Mouse (Mus musculus) intestine, postnatal 0 days (tissue): ENCODE measurements around the gene Zfand3. TPM values are rescaled to one million over a fixed set of nuclear protein-coding genes. Genes with fewer than 3 reads are reported as not detected.

Experiments used
- ATAC-seq: fragments of 200-750 bp; cut with Nextera tagmentation; 2 replicates; pipeline ENCODE4 v1.8.0; 2017; ENCODE audit warnings: mild to moderate bottlenecking, moderate TSS enrichment, moderate library complexity
- H3K27ac ChIP-seq: fragments of 300-500 bp; sonication (generic); 2 replicates; pipeline ENCODE4 v1.5.1; 2014; ENCODE audit warnings: mild to moderate bottlenecking, low read depth, low read length, moderate library complexity
- H3K27me3 ChIP-seq: fragments of 300-500 bp; sonication (generic); replicated peaks from 2 replicates; pipeline ENCODE4 v1.6.1; 2014; ENCODE audit warnings: low read length, mixed read lengths; ENCODE audit not compliant: control insufficient read depth, insufficient read depth
- H3K36me3 ChIP-seq: fragments of 300-500 bp; sonication (generic); 2 replicates; pipeline ENCODE4 v1.6.1; 2014; ENCODE audit warnings: mild to moderate bottlenecking, moderate library complexity; ENCODE audit not compliant: control insufficient read depth, insufficient read depth
- H3K4me1 ChIP-seq: fragments of 300-500 bp; sonication (generic); replicated peaks from 2 replicates; pipeline ENCODE4 v1.6.1; 2014; ENCODE audit warnings: antibody characterized with exemption, low read length, mixed read lengths; ENCODE audit not compliant: control insufficient read depth, insufficient read depth
- H3K4me2 ChIP-seq: fragments of 300-500 bp; sonication (generic); replicated peaks from 2 replicates; pipeline ENCODE4 v1.6.1; 2014; ENCODE audit warnings: low read depth, mild to moderate bottlenecking, moderate library complexity
- H3K4me3 ChIP-seq: fragments of 300-500 bp; sonication (generic); 2 replicates; pipeline ENCODE4 v1.5.1; 2014; ENCODE audit warnings: low read depth, low read length
- H3K9ac ChIP-seq: fragments of 300-500 bp; sonication (generic); 2 replicates; pipeline ENCODE4 v1.6.1; 2014; ENCODE audit warnings: mild to moderate bottlenecking, low read depth, low read length
- H3K9me3 ChIP-seq: fragments of 300-500 bp; sonication (generic); 2 replicates; pipeline ENCODE4 v1.6.1; 2016; ENCODE audit warnings: mixed run types; ENCODE audit not compliant: control insufficient read depth
- CTCF ChIP-seq: sonication (generic); IDR thresholded peaks from 2 replicates; pipeline ENCODE4 v1.5.1; 2016; ENCODE audit warnings: low read depth, mild to moderate bottlenecking, control low read depth, antibody characterized with exemption, moderate library complexity
- WGBS: fragments of 180-500 bp; shearing (Covaris S2); extraction: QIAGEN DNeasy Blood & Tissue Kit; methylation state at CpG from one replicate; pipeline ENCODE4 v1.1.7; 2014; 5-methylcytosine and 5-hydroxymethylcytosine counted together
- polyA plus RNA-seq: library from polyadenylated mRNA; unstranded; fragments of >200 nt; fragmentation: Nextera tagmentation; extraction: Ambion mirVana; gene quantifications from 2 replicates; pipeline ENCODE4 v1.2.1, GENCODE M21; 2015

The Zfand3 gene
- polyA plus RNA-seq, 1 experiment from 2014 or later: 38.0 TPM

DNA sequence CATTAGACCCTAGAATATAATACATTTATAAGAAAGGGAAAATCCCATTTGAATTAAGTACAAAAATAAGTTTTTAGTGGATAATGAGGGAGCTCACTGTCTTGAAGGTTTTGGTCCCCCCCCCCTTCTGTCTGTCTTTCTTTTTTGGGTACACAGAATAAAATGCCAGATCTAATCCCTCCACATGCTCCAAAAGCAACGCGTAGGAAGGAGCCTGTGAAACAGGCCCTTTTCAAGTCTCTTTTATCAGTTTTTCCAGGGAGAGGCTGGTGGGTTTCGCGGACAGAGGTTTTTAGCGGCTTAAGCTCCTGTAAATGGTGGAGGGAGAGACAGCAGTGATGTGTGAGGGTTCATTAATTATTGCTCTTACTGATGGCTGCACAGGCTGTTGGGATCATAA is 183.0 kb downstream of the Zfand3 start:
- no peaks in the 10 kb centered on the region for H3K27me3 ChIP-seq
- no peaks in the 10 kb centered on the region for H3K4me1 ChIP-seq
- H3K9ac ChIP-seq: no peak overlapping the region
- H3K9me3 ChIP-seq: no peaks in the 10 kb centered on the region
- 53% methylated on average over 5 of the region's 5 CpGs for WGBS
- no peak for TF ChIP-seq CTCF
- no peak overlapping the region for H3K27ac ChIP-seq
- no peak overlapping the region for H3K4me3 ChIP-seq
- H3K4me2 ChIP-seq: no peak overlapping the region
- H3K36me3 ChIP-seq: peaks cover 7% of the 10 kb centered on the region; the same call in 1 of the 2 replicates
- no peak for ATAC-seq

DNA sequence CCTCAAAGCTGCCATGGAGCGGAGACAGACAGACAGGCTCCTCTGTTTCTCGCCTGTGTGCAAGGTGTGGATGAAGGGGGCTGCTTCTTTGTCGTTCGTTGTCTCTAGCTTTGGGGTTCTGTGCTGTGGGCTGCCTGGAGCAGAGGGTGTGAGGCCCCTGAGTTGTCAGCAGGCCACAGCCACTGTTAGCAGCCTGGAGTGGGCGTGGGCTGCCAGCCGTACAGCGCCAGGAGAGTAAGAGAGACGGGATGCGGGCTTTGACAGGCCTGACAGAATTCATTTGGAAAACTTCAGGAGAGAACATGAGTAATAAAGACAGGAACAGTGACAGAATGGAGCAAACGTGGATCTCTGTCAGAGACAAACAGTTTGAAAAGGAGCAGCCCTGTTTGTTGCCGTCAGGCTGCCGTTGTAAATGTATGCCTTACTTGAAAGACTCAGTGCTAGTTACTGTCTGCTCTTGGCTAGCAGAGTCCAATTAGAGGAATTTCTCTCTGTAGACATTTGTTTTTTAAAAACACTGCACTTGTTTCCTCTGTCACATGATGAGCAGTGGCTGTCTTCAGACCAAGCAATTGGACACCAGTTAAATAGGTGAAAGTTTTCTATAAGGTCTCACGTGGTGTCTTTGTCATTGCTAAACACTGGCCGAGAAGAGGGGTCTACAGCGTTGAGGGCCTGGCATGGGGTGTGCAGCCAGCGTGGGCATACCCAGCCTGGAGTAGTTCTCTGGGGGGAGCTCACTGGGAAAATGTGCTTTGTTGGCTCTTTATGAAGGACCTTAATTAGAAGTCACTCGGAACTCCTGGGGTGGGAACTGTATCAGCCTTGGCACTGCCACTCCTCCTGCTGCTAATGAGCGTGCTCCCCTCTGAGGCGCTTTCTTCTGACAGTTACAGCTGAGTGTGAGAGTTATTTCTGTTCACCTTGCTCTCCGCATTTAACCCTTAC is 183.8 kb downstream of the Zfand3 start:
- no peak overlapping the region for H3K4me2 ChIP-seq
- no peaks in the 10 kb centered on the region for H3K4me1 ChIP-seq
- TF ChIP-seq CTCF: no peak
- 47% methylated on average over 20 of the region's 20 CpGs for WGBS
- H3K9ac ChIP-seq: no peak overlapping the region
- no peak for ATAC-seq
- no peak overlapping the region for H3K27ac ChIP-seq
- no peaks in the 10 kb centered on the region for H3K9me3 ChIP-seq
- H3K36me3 ChIP-seq: peaks cover 14% of the 10 kb centered on the region; the same call in 1 of the 2 replicates
- H3K27me3 ChIP-seq: no peaks in the 10 kb centered on the region
- H3K4me3 ChIP-seq: no peak overlapping the region

DNA sequence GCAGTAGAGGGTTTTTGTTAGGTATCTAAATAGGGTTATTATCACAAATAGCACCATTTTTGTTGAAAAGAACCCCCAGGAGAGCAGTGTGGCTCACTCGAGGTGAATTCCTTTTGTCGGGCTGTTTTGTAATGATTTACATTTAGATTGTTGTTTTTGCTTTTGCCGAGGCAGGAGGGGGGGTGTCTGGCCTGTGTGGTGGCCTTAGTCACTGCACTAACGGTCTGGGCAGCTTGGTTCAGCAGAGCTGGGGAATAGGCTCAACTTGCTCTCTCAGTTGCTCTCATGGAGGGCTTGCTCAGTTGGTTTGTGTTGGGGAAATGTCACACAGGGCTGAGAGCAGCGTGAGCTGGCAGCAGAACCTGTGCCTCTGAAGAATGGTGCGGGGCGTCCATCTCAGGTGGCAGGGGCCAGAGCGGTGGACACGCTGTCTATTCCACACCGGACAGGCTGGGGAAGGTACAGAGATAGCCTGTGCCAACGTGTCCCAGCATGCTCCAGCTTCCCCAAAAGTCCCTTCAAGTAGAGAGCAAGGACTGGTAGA is 186.6 kb downstream of the Zfand3 start:
- peaks cover 20% of the 10 kb centered on the region; the same call in 1 of the 2 replicates for H3K36me3 ChIP-seq
- WGBS: 77% methylated on average over 11 of the region's 11 CpGs
- H3K27ac ChIP-seq: no peak overlapping the region

DNA sequence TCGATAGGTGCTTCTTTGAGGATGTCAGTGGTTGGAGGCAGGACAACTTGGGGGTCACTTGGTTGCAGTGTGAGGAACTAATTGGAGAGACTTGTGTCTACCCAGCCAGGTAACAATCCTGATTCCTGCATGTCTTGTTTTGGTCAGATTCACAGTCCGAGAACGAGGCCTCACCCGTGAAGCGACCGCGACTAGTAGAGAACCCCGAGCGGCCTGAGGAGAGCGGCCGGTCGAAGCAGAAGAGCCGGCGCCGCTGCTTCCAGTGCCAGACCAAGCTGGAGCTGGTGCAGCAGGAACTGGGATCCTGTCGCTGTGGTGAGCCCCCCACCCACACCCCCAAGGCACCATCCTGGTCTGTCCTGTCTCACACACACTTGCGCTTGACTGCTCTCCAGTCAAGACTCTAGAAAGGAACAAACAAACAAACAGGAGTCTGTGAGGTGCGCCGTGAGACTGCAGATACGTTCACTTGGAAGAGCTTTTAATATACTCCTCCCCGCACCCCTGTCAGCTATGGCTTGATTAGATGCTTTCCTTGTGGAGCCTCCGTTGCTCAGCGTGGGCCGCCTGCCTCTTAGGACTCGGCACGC is 188.0 kb downstream of the Zfand3 start:
- Histone ChIP-seq H3K9ac (no peak overlapping the region), H3K4me1 (no peaks in the 10 kb centered on the region), H3K9me3 (no peaks in the 10 kb centered on the region), H3K36me3 (peaks cover 20% of the 10 kb centered on the region; the same call in 1 of the 2 replicates), H3K27me3 (no peaks in the 10 kb centered on the region), H3K4me3 (no peak overlapping the region), H3K27ac (no peak overlapping the region), H3K4me2 (no peak overlapping the region)
- no peak for ATAC-seq
- no peak for TF ChIP-seq CTCF
- 88% methylated on average over 26 of the region's 26 CpGs for WGBS

More for the DNA sequence above, 186.6 kb downstream of the Zfand3 start:
- Histone ChIP-seq H3K4me3 (no peak overlapping the region), H3K4me1 (no peaks in the 10 kb centered on the region), H3K9me3 (no peaks in the 10 kb centered on the region), H3K4me2 (no peak overlapping the region), H3K27me3 (no peaks in the 10 kb centered on the region), H3K9ac (no peak overlapping the region)
- no peak for ATAC-seq
- TF ChIP-seq CTCF: no peak

DNA sequence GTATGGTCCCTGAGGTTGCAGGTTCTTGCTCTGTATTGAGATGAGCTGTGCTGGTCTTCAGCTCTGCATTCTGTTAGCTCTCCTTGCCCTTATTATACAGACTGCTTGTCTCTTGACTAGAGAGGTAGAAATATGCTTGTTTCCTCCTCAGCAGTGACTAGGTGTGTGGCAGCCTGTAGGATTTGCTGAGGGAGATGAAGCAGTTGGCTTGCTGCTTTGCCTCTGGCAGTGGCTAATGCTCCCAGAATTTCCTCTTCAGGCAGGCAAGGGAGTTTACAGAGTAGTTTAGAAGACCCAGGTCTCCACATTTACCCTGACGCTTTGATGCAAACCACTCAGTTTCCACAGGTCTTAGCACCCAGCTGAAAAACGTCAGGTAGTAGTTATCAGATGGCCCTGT is 189.1 kb downstream of the Zfand3 start:
- no peaks in the 10 kb centered on the region for H3K9me3 ChIP-seq
- H3K36me3 ChIP-seq: peaks cover 26% of the 10 kb centered on the region; the same call in 1 of the 2 replicates
- H3K9ac ChIP-seq: no peak overlapping the region
- no peaks in the 10 kb centered on the region for H3K4me1 ChIP-seq
- 74% methylated on average over 2 of the region's 2 CpGs for WGBS
- H3K4me3 ChIP-seq: no peak overlapping the region
- TF ChIP-seq CTCF: no peak
- no peak overlapping the region for H3K4me2 ChIP-seq
- no peaks in the 10 kb centered on the region for H3K27me3 ChIP-seq
- no peak for ATAC-seq
- H3K27ac ChIP-seq: no peak overlapping the region

DNA sequence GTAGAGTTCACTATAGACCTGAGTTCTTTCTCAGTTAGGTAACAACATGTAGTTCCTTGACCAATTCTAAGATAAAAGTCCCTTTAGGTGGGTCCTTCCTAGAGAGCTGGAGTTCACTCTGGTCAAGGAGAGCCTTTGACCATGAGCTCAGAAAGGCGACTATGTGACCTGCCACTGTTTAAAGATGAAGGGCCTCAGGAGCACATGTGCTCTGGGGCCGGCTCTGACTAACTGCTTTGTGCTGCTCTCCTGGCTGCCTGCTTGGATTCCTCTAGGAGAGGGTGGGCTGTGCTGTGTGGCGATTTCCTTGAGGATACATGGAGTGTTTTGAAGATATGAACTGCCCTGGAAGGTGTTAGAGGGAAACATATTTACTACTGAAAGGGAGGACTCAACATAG is 189.6 kb downstream of the Zfand3 start:
- TF ChIP-seq CTCF: no peak
- no peak overlapping the region for H3K4me3 ChIP-seq
- no peaks in the 10 kb centered on the region for H3K27me3 ChIP-seq
- H3K4me1 ChIP-seq: no peaks in the 10 kb centered on the region
- peaks cover 28% of the 10 kb centered on the region; the same call in 1 of the 2 replicates for H3K36me3 ChIP-seq
- H3K4me2 ChIP-seq: no peak overlapping the region
- no peak overlapping the region for H3K27ac ChIP-seq
- no peaks in the 10 kb centered on the region for H3K9me3 ChIP-seq
- H3K9ac ChIP-seq: no peak overlapping the region
- 51% methylated on average over 3 of the region's 3 CpGs for WGBS
- ATAC-seq: no peak
